Mouse (Mus musculus) spleen, adult 10 weeks (tissue): ENCODE results near the gene Psmc2. TPM values are rescaled to one million over a fixed set of nuclear protein-coding genes. Genes with fewer than 3 reads are reported as not detected.

Experiments used
- polyA plus RNA-seq: library from polyadenylated mRNA; stranded (reverse); fragments of 350-450 nt; fragmentation: Illumina TruSeq; extraction: RNeasy Lipid Tissue Mini Kit (QIAGEN cat#74804); gene quantifications from one replicate; pipeline ENCODE4 v1.2.3, GENCODE M21; 2015; ENCODE audit warnings: low replicate concordance; ENCODE audit not compliant: insufficient read depth

Gene Psmc2
- polyA plus RNA-seq: 94.5 TPM

DNA sequence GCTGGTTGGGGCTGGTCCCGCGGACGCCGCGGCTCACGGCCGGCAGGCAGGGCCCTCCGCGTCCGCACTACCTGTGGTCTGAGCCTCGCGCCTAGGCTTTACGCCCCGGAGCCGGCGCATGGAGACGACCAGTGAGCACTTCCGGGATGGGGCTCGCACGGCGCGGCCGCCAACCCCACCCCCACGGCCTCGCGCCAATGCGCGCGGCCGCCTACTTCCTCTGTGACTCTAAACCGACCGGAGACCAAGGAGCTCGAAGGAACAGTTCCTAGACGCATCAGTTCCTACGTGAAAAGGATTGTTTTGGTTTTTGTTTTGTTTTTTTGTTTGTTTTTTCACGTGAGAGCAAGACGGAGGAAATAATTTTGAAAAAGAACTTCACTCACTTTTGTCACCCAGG is at the start of gene Psmc2, which contains the start of gene Dnajc2:
Gene Psmc2, plus strand, starts transcription at position 231 of the 400 bp plus-strand sequence.
Gene Dnajc2, minus strand, starts transcription at position 199 of the 400 bp plus-strand sequence.

DNA sequence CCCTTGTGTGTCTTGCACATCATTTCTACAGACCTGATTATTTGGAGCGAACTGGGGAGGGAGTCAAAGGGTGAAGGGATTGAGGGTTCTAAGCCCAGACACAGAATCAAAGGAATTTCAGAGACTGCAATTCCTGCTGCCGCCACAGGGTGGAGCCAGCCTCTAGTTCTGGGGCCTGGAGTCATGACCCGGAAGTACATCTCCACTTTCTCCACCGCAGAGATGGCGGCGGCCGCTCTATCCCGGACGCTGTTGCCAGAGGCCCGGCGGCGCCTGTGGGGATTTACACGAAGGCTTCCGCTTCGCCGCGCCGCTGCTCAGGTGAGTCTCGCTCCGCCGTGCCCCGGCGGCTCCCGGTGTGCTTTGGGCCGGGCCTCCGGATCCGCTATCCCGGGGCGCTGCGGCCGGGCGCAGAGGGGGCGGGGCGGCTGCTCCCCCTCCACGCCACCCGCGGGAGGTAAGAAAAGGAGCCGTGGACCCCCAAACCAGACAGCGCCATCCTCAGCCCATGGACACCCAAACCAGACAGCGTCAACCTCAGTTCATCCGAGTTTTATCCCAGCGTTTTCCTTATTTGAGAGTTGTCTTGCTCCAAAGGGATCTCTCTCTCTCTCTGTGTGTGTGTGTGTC is 48.0 kb upstream of the Psmc2 start, which contains the start of gene Pmpcb:
Gene Pmpcb, plus strand, starts transcription at position 186 of the 630 bp plus-strand sequence.

Other genes starting within 250 kb of the Psmc2 start
- gene Lrrc17, start 241.7 kb upstream of the Psmc2 start, polyA plus RNA-seq: 0.18 TPM
- gene Fbxl13, start 139.6 kb upstream of the Psmc2 start, polyA plus RNA-seq: 0.15 TPM
- gene Armc10, start 139.5 kb upstream of the Psmc2 start, polyA plus RNA-seq: 57.2 TPM
- gene Napepld, start 83.9 kb upstream of the Psmc2 start, polyA plus RNA-seq: 1.7 TPM
- gene Pmpcb, start 48.1 kb upstream of the Psmc2 start, polyA plus RNA-seq: 66.7 TPM
- 88.5 TPM for gene Dnajc2, start within 50 bp of the Psmc2 start, polyA plus RNA-seq
- not detected for gene Slc26a5, start 80.3 kb downstream of the Psmc2 start, polyA plus RNA-seq